Mouse (Mus musculus) heart, embryonic 14.5 days (tissue): Measurements from ENCODE around the gene Zfp69. TPM values are rescaled to one million over a fixed set of nuclear protein-coding genes. Genes with fewer than 3 reads are reported as not detected.

Experiments used
- ATAC-seq: fragments of 200-750 bp; cut with Nextera tagmentation; 2 replicates; pipeline ENCODE4 v1.8.0; 2017; ENCODE audit warnings: low read depth, moderate TSS enrichment; ENCODE audit not compliant: insufficient number of reproducible peaks, insufficient read depth, low FRiP score
- H3K27ac ChIP-seq, 2 experiments: fragments of 200-500 bp in 1 of 2; fragments of 300-500 bp in 1 of 2; sonication (generic) in 1 of 2; replicated peaks in 1 of 2; 2 replicates each; pipeline ENCODE4 v1.5.1; 2012 to 2014; ENCODE audit warnings: low read depth in 2 of 2, low read length in 2 of 2, control low read depth in 1 of 2, mild to moderate bottlenecking in 1 of 2, mixed read lengths in 1 of 2; ENCODE audit not compliant: control insufficient read depth in 1 of 2, insufficient read depth in 1 of 2
- H3K27me3 ChIP-seq: fragments of 300-500 bp; sonication (generic); 2 replicates; pipeline ENCODE4 v1.6.1; 2014; ENCODE audit warnings: mild to moderate bottlenecking, low read length, control low read depth; ENCODE audit not compliant: control insufficient read depth, insufficient read depth
- H3K36me3 ChIP-seq: fragments of 300-500 bp; sonication (generic); 2 replicates; pipeline ENCODE4 v1.6.1; 2014; ENCODE audit warnings: mild to moderate bottlenecking, control low read depth, low read length, mixed read lengths; ENCODE audit not compliant: control insufficient read depth, insufficient read depth
- H3K4me1 ChIP-seq, 2 experiments: fragments of 200-500 bp in 1 of 2; fragments of 300-500 bp in 1 of 2; sonication (generic) in 1 of 2; 2 replicates each; pipeline ENCODE4 v1.6.1; 2012 to 2014; ENCODE audit warnings: low read length in 2 of 2, control low read depth in 1 of 2, mixed read lengths in 1 of 2; ENCODE audit not compliant: control insufficient read depth in 2 of 2, insufficient read depth in 2 of 2
- H3K4me2 ChIP-seq: fragments of 300-500 bp; sonication (generic); 2 replicates; pipeline ENCODE4 v1.6.1; 2014; ENCODE audit warnings: mild to moderate bottlenecking, low read length
- H3K4me3 ChIP-seq, 2 experiments: fragments of 200-500 bp in 1 of 2; fragments of 300-500 bp in 1 of 2; sonication (generic) in 1 of 2; 2 replicates each; pipeline ENCODE4 v1.5.1; 2012 to 2014; ENCODE audit warnings: low read length in 2 of 2, mild to moderate bottlenecking in 2 of 2, control low read depth in 1 of 2, low read depth in 1 of 2, moderate library complexity in 1 of 2; ENCODE audit not compliant: control insufficient read depth in 1 of 2, insufficient read depth in 1 of 2
- H3K9ac ChIP-seq: fragments of 300-500 bp; sonication (generic); 2 replicates; pipeline ENCODE4 v1.6.1; 2014; ENCODE audit warnings: mild to moderate bottlenecking, low read length
- H3K9me3 ChIP-seq: fragments of 300-500 bp; sonication (generic); 2 replicates; pipeline ENCODE4 v1.6.1; 2016; ENCODE audit warnings: low read length, control low read depth; ENCODE audit not compliant: control insufficient read depth
- WGBS: fragments of 180-500 bp; shearing (Covaris S2); extraction: QIAGEN DNeasy Blood & Tissue Kit; methylation state at CpG from one replicate; pipeline ENCODE4 v1.1.7; 2014; 5-methylcytosine and 5-hydroxymethylcytosine counted together
- polyA plus RNA-seq: library from polyadenylated mRNA; unstranded; fragments of >200 nt; fragmentation: Nextera tagmentation; extraction: Ambion mirVana; gene quantifications from 2 replicates; pipeline ENCODE4 v1.2.1, GENCODE M21; 2014

Zfp69 gene
- polyA plus RNA-seq, 1 experiment from 2014 or later = 14.3 TPM

DNA sequence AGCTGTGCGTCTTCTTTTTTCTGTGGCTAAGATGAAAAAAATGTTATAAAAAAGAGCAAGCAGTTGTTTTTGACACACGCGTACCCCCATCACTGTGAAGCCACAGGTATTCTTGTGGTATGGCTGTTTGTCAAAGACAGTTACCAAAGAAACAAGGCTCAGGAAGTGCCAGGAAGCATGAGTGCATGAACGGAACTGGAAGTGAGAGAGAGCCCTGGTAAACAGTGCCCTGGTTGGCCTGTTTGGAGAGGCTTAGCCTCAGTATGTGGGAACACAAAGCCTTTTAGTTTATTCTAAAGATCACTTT lies 23.9 kb upstream of the Zfp69 start:
- H3K36me3 ChIP-seq = peaks cover 59% of the 10 kb centered on the region
- 81% methylated on average over 4 of the region's 4 CpGs for WGBS
- no peak overlapping the region for H3K27ac ChIP-seq
- H3K4me1 ChIP-seq = no peaks in the 10 kb centered on the region
- no peaks in the 10 kb centered on the region for H3K27me3 ChIP-seq
- H3K9ac ChIP-seq = no peak overlapping the region
- no peak overlapping the region for H3K4me2 ChIP-seq
- no peak overlapping the region for H3K4me3 ChIP-seq
- ATAC-seq = no peak
- H3K9me3 ChIP-seq = no peaks in the 10 kb centered on the region

- Histone ChIP-seq H3K36me3 (peaks cover 57% of the 10 kb centered on the region), H3K9me3 (no peaks in the 10 kb centered on the region), H3K27me3 (no peaks in the 10 kb centered on the region), H3K9ac (no peak overlapping the region), H3K27ac (no peak overlapping the region), H3K4me2 (no peak overlapping the region), H3K4me3 (no peak overlapping the region), H3K4me1 (no peaks in the 10 kb centered on the region)
- 87% methylated on average over 11 of the region's 11 CpGs for WGBS
- no peak for ATAC-seq
Observed at GRCm38 (mm10) chr4:120974711-120975427, 23.4 kb upstream of the Zfp69 start.

DNA sequence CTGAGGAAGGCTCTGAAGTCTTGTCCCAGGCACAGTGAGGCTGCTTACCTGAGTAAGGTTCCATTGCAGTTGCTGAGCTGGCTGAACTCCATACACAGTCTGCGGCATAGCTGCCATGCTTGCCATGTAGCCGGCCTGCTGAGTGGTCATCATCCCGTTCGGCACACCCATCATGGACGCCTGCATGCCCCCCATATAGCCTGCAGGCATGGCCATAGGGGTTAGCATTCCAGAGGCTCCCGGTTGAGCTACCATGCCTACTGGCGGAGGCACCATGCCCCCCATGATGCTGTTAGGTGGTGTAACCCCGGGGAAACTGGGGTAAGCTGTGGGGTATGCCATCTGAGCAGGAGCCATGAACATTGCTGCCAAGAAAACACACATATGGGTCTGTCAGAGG lies 20.3 kb upstream of the Zfp69 start:
- no peak overlapping the region for H3K9ac ChIP-seq
- no peaks in the 10 kb centered on the region for H3K9me3 ChIP-seq
- H3K4me2 ChIP-seq = no peak overlapping the region
- no peaks in the 10 kb centered on the region for H3K27me3 ChIP-seq
- H3K36me3 ChIP-seq = peaks cover 78% of the 10 kb centered on the region
- no peak overlapping the region for H3K27ac ChIP-seq
- WGBS = 87% methylated on average over 8 of the region's 8 CpGs
- no peak for ATAC-seq
- no peaks in the 10 kb centered on the region for H3K4me1 ChIP-seq
- H3K4me3 ChIP-seq = no peak overlapping the region

GRCm38 (mm10) chr4:120969382-120970146 lies 18.1 kb upstream of the Zfp69 start:
- Histone ChIP-seq H3K27me3 (no peaks in the 10 kb centered on the region), H3K27ac (no peak overlapping the region), H3K9me3 (no peaks in the 10 kb centered on the region), H3K4me3 (no peak overlapping the region), H3K4me1 (no peaks in the 10 kb centered on the region), H3K36me3 (peaks cover 63% of the 10 kb centered on the region), H3K4me2 (no peak overlapping the region), H3K9ac (no peak overlapping the region)
- 86% methylated on average over 5 of the region's 5 CpGs for WGBS
- no peak for ATAC-seq

GRCm38 (mm10) chr4:120968486-120968885 lies 17.0 kb upstream of the Zfp69 start:
- Histone ChIP-seq H3K9me3 (no peaks in the 10 kb centered on the region), H3K27ac (no peak overlapping the region), H3K27me3 (no peaks in the 10 kb centered on the region), H3K4me1 (no peaks in the 10 kb centered on the region), H3K4me3 (no peak overlapping the region), H3K4me2 (no peak overlapping the region), H3K36me3 (peaks cover 53% of the 10 kb centered on the region), H3K9ac (no peak overlapping the region)
- WGBS = 87% methylated on average over 9 of the region's 9 CpGs
- ATAC-seq = no peak

- Histone ChIP-seq H3K27ac (no peak overlapping the region), H3K4me3 (no peak overlapping the region), H3K4me2 (no peak overlapping the region), H3K9ac (no peak overlapping the region), H3K4me1 (0 out of 4 replicates have a peak, but pooled peaks cover 0 to 1% of the 10 kb centered on the region in 2 experiments), H3K27me3 (no peaks in the 10 kb centered on the region), H3K9me3 (no peaks in the 10 kb centered on the region), H3K36me3 (no peaks in the 10 kb centered on the region)
- WGBS = 75% methylated on average over 1 of the region's 1 CpGs
- ATAC-seq = no peak
Observed at GRCm38 (mm10) chr4:120955586-120955985, 4.1 kb upstream of the Zfp69 start.

GRCm38 (mm10) chr4:120953667-120954066 lies 2.2 kb upstream of the Zfp69 start:
- ATAC-seq = no peak
- Histone ChIP-seq H3K36me3 (no peaks in the 10 kb centered on the region), H3K4me2 (no peak overlapping the region), H3K27ac (no peak overlapping the region), H3K9ac (no peak overlapping the region), H3K4me3 (no peak overlapping the region), H3K27me3 (no peaks in the 10 kb centered on the region), H3K9me3 (no peaks in the 10 kb centered on the region), H3K4me1 (peaks cover 0 to 8% of the 10 kb centered on the region in 2 experiments; a peak in 2 of 4 replicates)
- 71% methylated on average over 1 of the region's 1 CpGs for WGBS
